Mouse (Mus musculus) subcutaneous adipose tissue, adult 2 months (tissue): ENCODE measurements around the gene Hacd2. TPM values are rescaled to one million over a fixed set of nuclear protein-coding genes. Genes with fewer than 3 reads are reported as not detected.

Experiments used
- polyA plus RNA-seq: library from polyadenylated mRNA; depleted of rRNA; stranded (reverse); fragments of >200 nt; gene quantifications from 2 replicates; pipeline ENCODE4 v1.2.3, GENCODE M21; 2012; ENCODE audit warnings: low replicate concordance; rRNA removed

Gene Hacd2
- 55.4 and 111 TPM in 2 replicates for polyA plus RNA-seq

GRCm38 (mm10) chr16:35022242-35023137 lies at the start of gene Hacd2:
Gene Hacd2, plus strand, starts transcription at chr16:35022428.

GRCm38 (mm10) chr16:35154641-35155390 lies 132.6 kb downstream of the Hacd2 start, which contains the start of gene Adcy5:
Gene Adcy5, plus strand, starts transcription at chr16:35154877.

Other genes starting within 250 kb of the Hacd2 start
- gene Adcy5, start 132.4 kb downstream of the Hacd2 start, polyA plus RNA-seq, result 70.0 and 75.8 TPM in 2 replicates